Mouse (Mus musculus) hindbrain, embryonic 15.5 days (tissue): ENCODE results near the gene Myof. TPM values are rescaled to one million over a fixed set of nuclear protein-coding genes. Genes with fewer than 3 reads are reported as not detected.

Experiments used
- ATAC-seq: fragments of 200-750 bp; cut with Nextera tagmentation; 2 replicates; pipeline ENCODE4 v1.8.0; 2017; ENCODE audit warnings: low read depth, moderate number of reproducible peaks, moderate TSS enrichment; ENCODE audit not compliant: low FRiP score
- H3K27ac ChIP-seq: fragments of 300-500 bp; sonication (generic); replicated peaks from 2 replicates; pipeline ENCODE4 v1.5.1; 2015; ENCODE audit warnings: mild to moderate bottlenecking, inconsistent platforms
- H3K27me3 ChIP-seq: fragments of 300-500 bp; sonication (generic); 2 replicates; pipeline ENCODE4 v1.6.1; 2015; ENCODE audit warnings: control low read depth, inconsistent platforms
- H3K36me3 ChIP-seq: fragments of 300-500 bp; sonication (generic); 2 replicates; pipeline ENCODE4 v1.6.1; 2015; ENCODE audit warnings: control low read depth, inconsistent platforms
- H3K4me1 ChIP-seq: fragments of 300-500 bp; sonication (generic); replicated peaks from 2 replicates; pipeline ENCODE4 v1.6.1; 2015; ENCODE audit warnings: control low read depth, inconsistent platforms
- H3K4me2 ChIP-seq: fragments of 300-500 bp; sonication (generic); 2 replicates; pipeline ENCODE4 v1.6.1; 2015; ENCODE audit warnings: moderate library complexity, mild to moderate bottlenecking, inconsistent platforms
- H3K4me3 ChIP-seq: fragments of 300-500 bp; sonication (generic); 2 replicates; pipeline ENCODE4 v1.5.1; 2015; ENCODE audit warnings: mild to moderate bottlenecking, inconsistent platforms
- H3K9ac ChIP-seq: fragments of 300-500 bp; sonication (generic); 2 replicates; pipeline ENCODE4 v1.6.1; 2015; ENCODE audit warnings: inconsistent platforms
- H3K9me3 ChIP-seq: fragments of 300-500 bp; sonication (generic); 2 replicates; pipeline ENCODE4 v1.6.1; 2016; ENCODE audit warnings: control low read depth, inconsistent platforms
- WGBS: fragments of 180-500 bp; shearing (Covaris S2); methylation state at CpG from one replicate; pipeline ENCODE4 v1.1.7; 2015; 5-methylcytosine and 5-hydroxymethylcytosine counted together
- polyA plus RNA-seq: library from polyadenylated mRNA; unstranded; fragments of >200 nt; fragmentation: Nextera tagmentation; extraction: Ambion mirVana; gene quantifications from 2 replicates; pipeline ENCODE4 v1.2.1, GENCODE M21; 2015

Myof gene
- polyA plus RNA-seq, 1 experiment from 2014 or later, result 1.6 TPM

DNA sequence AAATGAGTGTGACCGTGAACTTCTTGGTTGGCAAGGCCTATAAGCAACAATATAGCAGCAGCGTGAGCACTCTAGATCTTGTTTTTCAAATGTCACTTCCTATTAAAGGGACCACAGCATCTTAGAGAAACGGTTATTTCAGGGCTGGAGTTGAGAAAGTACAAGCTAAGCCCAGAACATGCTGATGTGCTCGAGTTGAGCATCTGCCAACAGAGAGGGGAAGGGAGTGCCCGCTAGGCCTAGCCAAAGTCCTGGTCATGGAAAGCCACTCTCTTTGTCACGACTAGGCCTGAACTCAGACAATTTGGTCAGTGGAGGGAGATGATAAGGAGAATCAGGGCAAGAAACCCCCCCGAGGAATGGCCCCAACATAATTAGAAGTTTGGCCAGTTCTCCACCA, 86.1 kb downstream of the Myof start:
- 80% methylated on average over 7 of the region's 7 CpGs for WGBS
- H3K27me3 ChIP-seq, result no peaks in the 10 kb centered on the region
- ATAC-seq, result no peak
- no peaks in the 10 kb centered on the region for H3K9me3 ChIP-seq
- H3K36me3 ChIP-seq, result no peaks in the 10 kb centered on the region
- H3K4me3 ChIP-seq, result no peak overlapping the region
- no peak overlapping the region for H3K27ac ChIP-seq
- no peak overlapping the region for H3K4me2 ChIP-seq
- no peaks in the 10 kb centered on the region for H3K4me1 ChIP-seq
- no peak overlapping the region for H3K9ac ChIP-seq

DNA sequence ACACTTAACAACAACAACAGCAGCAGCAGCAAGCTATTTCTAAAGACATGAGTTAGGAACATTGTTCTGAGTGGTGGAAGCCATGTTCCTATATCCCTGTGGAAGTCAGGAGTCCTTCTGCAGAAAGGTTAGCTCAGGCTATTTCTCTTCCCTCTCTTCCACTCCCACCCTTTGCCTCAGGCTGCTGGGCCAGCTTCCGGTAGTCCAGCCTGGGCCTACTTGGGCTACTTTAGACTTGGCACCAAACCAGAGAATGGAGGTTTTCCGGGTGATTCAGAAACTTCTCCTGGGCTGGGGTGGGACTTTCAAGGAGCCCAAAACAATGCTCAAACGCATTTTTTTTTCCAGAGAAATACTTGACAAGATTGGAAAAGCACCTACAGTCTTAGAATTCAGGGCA, 87.4 kb downstream of the Myof start:
- Histone ChIP-seq H3K36me3 (no peaks in the 10 kb centered on the region), H3K27me3 (no peaks in the 10 kb centered on the region), H3K9ac (no peak overlapping the region), H3K4me1 (no peaks in the 10 kb centered on the region), H3K4me2 (no peak overlapping the region), H3K4me3 (no peak overlapping the region), H3K27ac (no peak overlapping the region), H3K9me3 (no peaks in the 10 kb centered on the region)
- ATAC-seq, result no peak
- 90% methylated on average over 3 of the region's 3 CpGs for WGBS

DNA sequence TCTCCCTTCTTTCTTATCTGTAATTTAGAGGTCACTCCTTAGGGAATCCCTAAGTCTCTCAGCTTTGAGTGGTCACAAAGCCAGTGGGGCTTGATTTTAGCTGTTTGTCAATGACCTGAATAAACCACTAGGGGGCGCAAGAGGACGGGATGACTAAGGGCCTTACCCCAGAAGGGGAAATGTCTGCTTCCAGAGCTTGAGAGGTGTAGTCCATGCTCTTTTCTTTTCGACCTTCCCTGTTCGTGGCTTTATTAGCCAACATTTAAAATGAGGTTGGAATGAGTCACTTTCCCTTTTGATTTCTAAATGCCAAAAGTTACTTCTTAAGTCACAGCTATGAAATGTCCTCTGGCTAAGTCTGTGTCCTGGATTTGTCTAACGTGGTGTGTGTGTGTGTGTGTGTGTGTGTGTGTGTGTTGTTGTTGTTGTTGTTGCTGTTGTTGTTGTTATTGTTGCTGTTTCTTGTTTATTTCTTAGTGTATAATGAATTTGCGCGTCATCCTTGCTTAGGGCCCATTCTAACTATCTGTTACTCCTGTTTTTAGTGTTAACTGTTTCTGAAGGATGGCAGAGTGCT, 87.9 kb downstream of the Myof start:
- Histone ChIP-seq H3K9ac (no peak overlapping the region), H3K27ac (no peak overlapping the region), H3K4me2 (no peak overlapping the region), H3K27me3 (no peaks in the 10 kb centered on the region), H3K4me3 (no peak overlapping the region), H3K9me3 (no peaks in the 10 kb centered on the region), H3K36me3 (no peaks in the 10 kb centered on the region), H3K4me1 (no peaks in the 10 kb centered on the region)
- ATAC-seq, result peak; percentile 88
- 35% methylated on average over 7 of the region's 7 CpGs for WGBS

DNA sequence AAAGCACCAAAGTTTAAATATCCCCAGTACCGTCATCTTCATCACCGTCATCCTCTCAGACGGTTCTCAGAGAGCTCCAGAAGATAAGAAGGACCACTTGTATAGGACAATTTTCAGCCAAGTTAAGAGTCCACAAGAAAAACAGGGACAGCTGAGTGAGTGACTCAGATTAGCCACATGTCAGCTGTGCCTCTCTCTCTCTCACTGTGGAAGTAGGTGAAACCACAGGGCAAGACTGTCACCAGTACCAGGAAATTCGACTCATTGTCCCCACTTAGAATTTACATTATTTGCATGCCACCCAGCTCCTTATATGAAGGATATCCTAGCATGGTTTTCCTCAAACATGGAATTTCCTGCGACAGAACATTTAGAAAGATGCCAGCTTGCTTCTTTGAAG, 88.6 kb downstream of the Myof start:
- no peak overlapping the region for H3K4me3 ChIP-seq
- H3K4me1 ChIP-seq, result no peaks in the 10 kb centered on the region
- ATAC-seq, result no peak
- H3K27ac ChIP-seq, result no peak overlapping the region
- no peaks in the 10 kb centered on the region for H3K27me3 ChIP-seq
- H3K9me3 ChIP-seq, result no peaks in the 10 kb centered on the region
- 74% methylated on average over 5 of the region's 5 CpGs for WGBS
- no peak overlapping the region for H3K4me2 ChIP-seq
- no peak overlapping the region for H3K9ac ChIP-seq
- H3K36me3 ChIP-seq, result no peaks in the 10 kb centered on the region

DNA sequence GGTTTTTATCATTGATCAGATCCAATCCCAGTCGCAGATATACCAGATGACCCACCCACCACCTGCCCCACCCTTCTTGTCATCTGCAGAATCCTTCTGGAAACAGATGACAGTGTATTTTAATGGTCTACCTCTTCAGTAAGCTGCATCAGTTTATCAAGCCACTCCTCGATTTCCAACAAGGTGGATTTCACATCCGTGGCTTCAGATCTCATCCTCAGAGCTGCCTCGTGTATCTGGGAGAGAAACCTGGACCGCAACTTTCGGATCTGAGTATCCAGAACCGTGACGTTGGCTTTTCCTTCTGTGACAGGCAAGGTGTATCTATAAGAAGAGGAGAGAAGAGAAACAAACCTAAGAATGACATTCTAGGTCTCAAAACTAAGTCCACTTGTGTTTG, 89.1 kb downstream of the Myof start:
- H3K36me3 ChIP-seq, result no peaks in the 10 kb centered on the region
- WGBS, result 80% methylated on average over 8 of the region's 8 CpGs
- no peaks in the 10 kb centered on the region for H3K27me3 ChIP-seq
- no peak for ATAC-seq
- no peak overlapping the region for H3K9ac ChIP-seq
- H3K27ac ChIP-seq, result no peak overlapping the region
- no peaks in the 10 kb centered on the region for H3K9me3 ChIP-seq
- H3K4me3 ChIP-seq, result no peak overlapping the region
- no peak overlapping the region for H3K4me2 ChIP-seq
- no peaks in the 10 kb centered on the region for H3K4me1 ChIP-seq

DNA sequence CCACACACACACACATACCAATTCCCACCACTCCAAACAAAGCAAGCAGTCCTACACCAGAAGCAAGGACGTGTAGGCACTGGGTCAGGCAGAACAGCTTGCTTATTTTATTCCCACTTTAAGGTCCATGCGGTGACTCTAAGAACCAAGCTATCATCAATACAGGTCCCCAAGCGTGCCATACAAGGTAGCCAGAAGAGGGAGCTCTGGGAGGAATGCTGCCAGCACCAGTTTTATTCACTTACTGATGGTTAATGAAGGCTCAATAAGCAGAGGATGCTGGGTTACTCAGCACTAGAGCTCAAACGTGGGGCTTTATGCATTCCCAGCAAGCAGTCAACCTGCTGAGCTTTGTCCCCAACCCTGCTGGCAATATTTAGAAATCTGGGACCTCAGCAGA, 96.7 kb downstream of the Myof start:
- H3K27ac ChIP-seq, result no peak overlapping the region
- no peak overlapping the region for H3K9ac ChIP-seq
- H3K4me2 ChIP-seq, result no peak overlapping the region
- ATAC-seq, result no peak
- H3K27me3 ChIP-seq, result no peaks in the 10 kb centered on the region
- H3K4me3 ChIP-seq, result no peak overlapping the region
- H3K9me3 ChIP-seq, result no peaks in the 10 kb centered on the region
- H3K36me3 ChIP-seq, result no peaks in the 10 kb centered on the region
- WGBS, result 19% methylated on average over 4 of the region's 4 CpGs
- no peaks in the 10 kb centered on the region for H3K4me1 ChIP-seq

DNA sequence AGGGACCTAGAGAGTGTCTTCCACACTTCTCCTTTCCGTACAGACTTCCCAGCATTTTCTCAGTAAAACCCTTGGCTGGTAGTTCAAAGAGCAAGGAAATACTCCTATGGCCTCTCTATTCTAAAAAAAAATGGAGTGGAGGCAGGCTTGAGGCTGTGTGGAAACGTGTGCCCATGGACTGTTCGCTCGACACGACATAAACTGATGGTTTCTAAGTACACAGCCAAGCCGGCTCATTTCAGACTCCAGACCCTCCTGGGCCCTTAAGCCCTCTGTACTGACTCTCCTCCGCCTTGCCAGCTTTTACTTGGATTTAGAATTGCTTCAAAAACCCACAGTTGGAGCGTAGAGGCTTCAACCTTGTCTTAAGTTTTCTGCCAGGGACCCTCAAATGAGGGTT, 97.3 kb downstream of the Myof start:
- no peaks in the 10 kb centered on the region for H3K4me1 ChIP-seq
- H3K27ac ChIP-seq, result no peak overlapping the region
- H3K4me2 ChIP-seq, result no peak overlapping the region
- no peak overlapping the region for H3K9ac ChIP-seq
- no peaks in the 10 kb centered on the region for H3K9me3 ChIP-seq
- 73% methylated on average over 8 of the region's 8 CpGs for WGBS
- no peak for ATAC-seq
- H3K27me3 ChIP-seq, result no peaks in the 10 kb centered on the region
- no peaks in the 10 kb centered on the region for H3K36me3 ChIP-seq
- no peak overlapping the region for H3K4me3 ChIP-seq

DNA sequence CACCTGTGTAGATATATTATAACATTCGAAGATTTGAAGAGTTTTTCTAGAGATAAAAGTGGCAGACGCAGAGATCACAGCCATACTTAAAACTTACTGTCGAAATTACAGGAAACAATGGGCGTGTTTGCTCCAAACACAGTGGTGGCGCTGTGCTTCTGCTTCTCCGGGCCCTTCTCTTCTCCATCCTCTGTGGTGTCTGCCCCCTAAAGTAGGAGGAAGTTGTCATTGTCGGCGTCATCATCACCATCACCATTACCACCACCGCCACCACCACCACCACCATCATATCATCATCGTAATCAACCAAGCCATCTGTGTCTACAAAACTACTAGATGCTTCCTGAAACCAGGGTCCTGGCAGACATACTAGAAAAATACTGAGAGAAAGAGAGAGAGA, 104.2 kb downstream of the Myof start:
- no peaks in the 10 kb centered on the region for H3K4me1 ChIP-seq
- no peaks in the 10 kb centered on the region for H3K27me3 ChIP-seq
- no peaks in the 10 kb centered on the region for H3K9me3 ChIP-seq
- WGBS, result 90% methylated on average over 10 of the region's 10 CpGs
- no peak for ATAC-seq
- no peak overlapping the region for H3K4me2 ChIP-seq
- H3K4me3 ChIP-seq, result no peak overlapping the region
- no peaks in the 10 kb centered on the region for H3K36me3 ChIP-seq
- H3K27ac ChIP-seq, result no peak overlapping the region
- H3K9ac ChIP-seq, result no peak overlapping the region

DNA sequence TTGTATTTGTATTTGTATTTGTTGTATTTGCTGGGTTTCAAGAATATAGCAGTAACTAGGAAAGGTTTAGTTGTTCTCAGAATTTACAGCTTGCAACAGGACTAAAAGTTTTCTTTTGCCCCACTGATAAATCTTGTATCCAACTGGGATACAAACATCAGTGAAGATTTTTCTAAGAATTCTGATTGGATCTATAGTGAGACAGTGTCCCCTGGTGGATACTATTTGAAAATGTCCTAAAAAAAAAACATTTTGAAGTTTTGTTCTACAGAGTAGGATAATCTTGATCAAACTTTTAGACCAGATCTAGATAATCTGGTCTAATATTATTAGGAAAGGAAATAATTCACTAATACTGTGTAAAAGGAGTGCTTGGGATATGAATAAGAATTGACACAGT, 106.3 kb downstream of the Myof start:
- no peak for ATAC-seq
- Histone ChIP-seq H3K36me3 (no peaks in the 10 kb centered on the region), H3K4me2 (no peak overlapping the region), H3K4me1 (no peaks in the 10 kb centered on the region), H3K9ac (no peak overlapping the region), H3K27me3 (no peaks in the 10 kb centered on the region), H3K27ac (no peak overlapping the region), H3K4me3 (no peak overlapping the region), H3K9me3 (no peaks in the 10 kb centered on the region)

DNA sequence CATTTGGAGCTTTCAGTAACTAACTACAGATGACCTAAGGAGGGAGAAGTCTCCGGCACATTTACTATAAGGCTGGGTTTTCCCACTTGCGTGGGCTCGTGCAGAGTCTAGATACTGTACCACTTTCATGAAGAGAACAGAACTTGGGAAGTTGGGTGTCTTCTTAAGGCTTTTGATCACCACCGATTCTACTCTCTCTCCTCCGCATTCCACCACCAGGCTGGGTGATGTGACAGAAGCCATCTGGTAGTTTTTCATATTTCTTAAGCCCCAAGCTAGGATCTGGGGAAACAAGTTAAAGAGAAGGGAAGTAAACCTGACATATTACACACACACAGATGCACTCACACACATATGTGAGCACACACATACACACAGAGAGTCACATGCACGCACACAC, 108.7 kb downstream of the Myof start:
- Histone ChIP-seq H3K4me3 (no peak overlapping the region), H3K27ac (no peak overlapping the region), H3K4me2 (no peak overlapping the region), H3K9me3 (no peaks in the 10 kb centered on the region), H3K27me3 (no peaks in the 10 kb centered on the region), H3K4me1 (no peaks in the 10 kb centered on the region), H3K9ac (no peak overlapping the region), H3K36me3 (no peaks in the 10 kb centered on the region)
- no peak for ATAC-seq
- 98% methylated on average over 6 of the region's 6 CpGs for WGBS

DNA sequence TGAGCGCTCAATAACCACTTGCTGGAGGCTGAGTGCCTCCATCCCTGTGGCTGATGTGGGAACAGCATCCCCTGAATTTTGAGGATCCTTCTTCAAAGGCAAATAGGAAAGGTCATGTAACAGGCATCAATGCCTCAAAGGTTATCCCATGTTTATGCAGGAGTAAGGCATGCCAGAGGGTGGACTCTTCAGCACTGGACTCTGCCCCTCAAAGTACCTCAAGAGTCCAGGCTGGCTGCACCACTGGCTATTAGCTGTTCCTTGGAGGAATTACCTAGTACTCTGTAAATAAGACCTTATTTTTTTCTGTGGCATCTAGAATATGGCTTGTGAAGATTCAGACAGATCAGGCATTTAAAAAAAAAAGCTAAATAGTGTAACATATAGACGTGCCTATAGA, 111.2 kb downstream of the Myof start:
- H3K27ac ChIP-seq, result no peak overlapping the region
- H3K9me3 ChIP-seq, result no peaks in the 10 kb centered on the region
- WGBS, result 92% methylated on average over 2 of the region's 2 CpGs
- no peaks in the 10 kb centered on the region for H3K4me1 ChIP-seq
- no peaks in the 10 kb centered on the region for H3K27me3 ChIP-seq
- no peak overlapping the region for H3K9ac ChIP-seq
- no peak overlapping the region for H3K4me2 ChIP-seq
- no peak overlapping the region for H3K4me3 ChIP-seq
- ATAC-seq, result no peak
- no peaks in the 10 kb centered on the region for H3K36me3 ChIP-seq

DNA sequence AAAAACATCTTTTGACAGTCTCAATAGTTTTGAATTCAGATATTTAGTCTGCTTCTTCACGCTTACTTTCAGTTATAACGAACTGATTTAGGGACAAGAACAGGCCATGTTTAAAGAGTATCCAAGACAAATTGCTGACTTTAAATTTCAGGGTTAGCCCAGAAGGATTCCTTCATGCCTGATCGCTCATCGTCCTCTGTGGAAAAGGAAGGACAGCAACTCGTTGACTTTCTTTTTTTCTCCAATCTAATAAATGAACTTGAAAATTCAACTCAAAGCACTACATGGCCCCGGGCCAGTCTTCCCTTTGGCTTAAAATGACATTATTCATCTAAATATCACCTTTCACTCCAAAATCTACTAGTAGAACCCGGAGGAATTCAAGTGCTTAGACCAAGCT, 115.5 kb downstream of the Myof start:
- no peak overlapping the region for H3K27ac ChIP-seq
- H3K9me3 ChIP-seq, result no peaks in the 10 kb centered on the region
- ATAC-seq, result no peak
- WGBS, result 84% methylated on average over 7 of the region's 7 CpGs
- H3K4me1 ChIP-seq, result no peaks in the 10 kb centered on the region
- no peaks in the 10 kb centered on the region for H3K36me3 ChIP-seq
- H3K4me3 ChIP-seq, result no peak overlapping the region
- no peak overlapping the region for H3K4me2 ChIP-seq
- no peak overlapping the region for H3K9ac ChIP-seq
- no peaks in the 10 kb centered on the region for H3K27me3 ChIP-seq

DNA sequence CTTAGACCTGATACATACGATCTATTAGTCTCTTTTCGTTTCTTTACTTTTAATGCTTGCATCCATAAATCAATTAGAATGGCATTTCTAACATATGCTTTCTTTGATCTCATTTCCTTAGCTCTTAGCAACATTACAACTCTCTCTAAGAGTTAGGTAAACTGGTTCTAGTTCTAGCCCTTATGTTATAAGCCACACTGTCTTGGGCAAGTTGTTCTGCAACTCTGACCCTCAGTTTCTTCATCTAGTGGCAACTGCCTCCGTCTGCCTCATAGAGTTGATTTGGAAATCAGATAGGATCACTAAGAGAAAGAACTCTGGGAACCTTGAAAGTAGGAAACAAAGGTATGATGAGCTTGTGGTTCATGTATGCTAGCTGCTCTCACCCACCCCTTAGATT, 118.1 kb downstream of the Myof start:
- H3K27ac ChIP-seq, result no peak overlapping the region
- 93% methylated on average over 3 of the region's 3 CpGs for WGBS
- no peaks in the 10 kb centered on the region for H3K4me1 ChIP-seq
- H3K9me3 ChIP-seq, result no peaks in the 10 kb centered on the region
- H3K36me3 ChIP-seq, result no peaks in the 10 kb centered on the region
- no peak overlapping the region for H3K4me3 ChIP-seq
- H3K9ac ChIP-seq, result no peak overlapping the region
- no peak overlapping the region for H3K4me2 ChIP-seq
- H3K27me3 ChIP-seq, result no peaks in the 10 kb centered on the region
- ATAC-seq, result no peak
